Mouse (Mus musculus): ENCODE results near the gene Ticam1. TPM values are rescaled to one million over a fixed set of nuclear protein-coding genes. Genes with fewer than 3 reads are reported as not detected.

Gene Ticam1
- polyA plus RNA-seq, 1 experiment from 2014 or later: 2.3 TPM

GRCm38 (mm10) chr17:56277567-56277893, 944 bp upstream of the Ticam1 start:
- peak overlapping the region; percentile 71 for H3K9ac ChIP-seq
- H3K27me3 ChIP-seq: no peaks in the 10 kb centered on the region
- peak overlapping the region; percentile 76 for H3K4me3 ChIP-seq (replicated peaks)
- H3K36me3 ChIP-seq: peaks cover 44% of the 10 kb centered on the region
- peak overlapping the region; percentile 94 for H3K27ac ChIP-seq
- peak overlapping the region; percentile 87 for H3K4me2 ChIP-seq
- WGBS (ENCODE audit: insufficient replicate concordance): 27% methylated on average over 2 of the region's 2 CpGs
- DNase-seq (peak; percentile 29), ATAC-seq (ENCODE audit: low read depth) (no peak)
- H3K9me3 ChIP-seq (replicated peaks): no peaks in the 10 kb centered on the region
- H3K4me1 ChIP-seq (replicated peaks): peaks cover 79% of the 10 kb centered on the region

GRCm38 (mm10) chr17:56275842-56276480, 625 bp downstream of the Ticam1 start:
- Histone ChIP-seq H3K4me2 (peak overlapping the region; percentile 87), H3K36me3 (peaks cover 51% of the 10 kb centered on the region), H3K27ac (peak overlapping the region; percentile 94), H3K9ac (peak overlapping the region; percentile 88), H3K4me3 (replicated peaks) (peak overlapping the region; percentile 76), H3K4me1 (replicated peaks) (peaks cover 77% of the 10 kb centered on the region), H3K9me3 (replicated peaks) (no peaks in the 10 kb centered on the region), H3K27me3 (no peaks in the 10 kb centered on the region)
- ATAC-seq (ENCODE audit: low read depth) (peak; percentile 30), DNase-seq (peak; percentile 31)
- WGBS (ENCODE audit: insufficient replicate concordance): 16% methylated on average over 5 of the region's 5 CpGs

- H3K9ac ChIP-seq: peak overlapping the region; percentile 18; the same call in 1 of the 2 replicates
- no peak overlapping the region for H3K4me2 ChIP-seq
- no peaks in the 10 kb centered on the region for H3K9me3 ChIP-seq (replicated peaks)
- peak overlapping the region; percentile 74 for H3K27ac ChIP-seq
- H3K36me3 ChIP-seq: peaks cover 52% of the 10 kb centered on the region
- H3K4me1 ChIP-seq (replicated peaks): peaks cover 78% of the 10 kb centered on the region
- H3K27me3 ChIP-seq: no peaks in the 10 kb centered on the region
- 60% methylated on average over 5 of the region's 5 CpGs for WGBS (ENCODE audit: insufficient replicate concordance)
- H3K4me3 ChIP-seq (replicated peaks): no peak overlapping the region
- ATAC-seq (ENCODE audit: low read depth) (no peak), DNase-seq (no peak)
Observed at GRCm38 (mm10) chr17:56273986-56274385, 2.6 kb downstream of the Ticam1 start.

GRCm38 (mm10) chr17:56273482-56273881, 3.1 kb downstream of the Ticam1 start:
- 78% methylated on average over 7 of the region's 7 CpGs for WGBS (ENCODE audit: insufficient replicate concordance)
- Histone ChIP-seq H3K4me2 (no peak overlapping the region), H3K4me1 (replicated peaks) (peaks cover 77% of the 10 kb centered on the region), H3K9me3 (replicated peaks) (no peaks in the 10 kb centered on the region), H3K27ac (peak overlapping the region; percentile 27; the same call in 1 of the 2 replicates), H3K27me3 (no peaks in the 10 kb centered on the region), H3K36me3 (peaks cover 47% of the 10 kb centered on the region), H3K9ac (peak overlapping the region; percentile 18), H3K4me3 (replicated peaks) (no peak overlapping the region)
- DNase-seq: no peak
- no peak for ATAC-seq (ENCODE audit: low read depth)

- peaks cover 68% of the 10 kb centered on the region for H3K4me1 ChIP-seq (replicated peaks)
- 0 out of 2 replicates have a peak overlapping the region, but pooled peaks have one; percentile 18 for H3K9ac ChIP-seq
- ATAC-seq (ENCODE audit: low read depth): no peak
- H3K9me3 ChIP-seq (replicated peaks): no peaks in the 10 kb centered on the region
- H3K27ac ChIP-seq: peak overlapping the region; percentile 27
- DNase-seq: no peak
- 69% methylated on average over 3 of the region's 3 CpGs for WGBS (ENCODE audit: insufficient replicate concordance)
- no peak overlapping the region for H3K4me2 ChIP-seq
- no peak overlapping the region for H3K4me3 ChIP-seq (replicated peaks)
- H3K27me3 ChIP-seq: no peaks in the 10 kb centered on the region
- H3K36me3 ChIP-seq: peaks cover 46% of the 10 kb centered on the region
Observed at GRCm38 (mm10) chr17:56272644-56273043, 3.9 kb downstream of the Ticam1 start.

- Histone ChIP-seq H3K36me3 (peaks cover 46% of the 10 kb centered on the region), H3K4me2 (no peak overlapping the region), H3K27ac (no peak overlapping the region), H3K4me1 (replicated peaks) (peaks cover 59% of the 10 kb centered on the region), H3K4me3 (replicated peaks) (no peak overlapping the region), H3K9me3 (replicated peaks) (no peaks in the 10 kb centered on the region), H3K27me3 (no peaks in the 10 kb centered on the region), H3K9ac (no peak overlapping the region)
- ATAC-seq (ENCODE audit: low read depth): no peak
- no peak for DNase-seq
- 80% methylated on average over 12 of the region's 12 CpGs for WGBS (ENCODE audit: insufficient replicate concordance)
Observed at GRCm38 (mm10) chr17:56271609-56272253, 4.9 kb downstream of the Ticam1 start.

- peak overlapping the region; percentile 77 for H3K27ac ChIP-seq
Observed at GRCm38 (mm10) chr17:56269741-56270140, 6.8 kb downstream of the Ticam1 start.

GRCm38 (mm10) chr17:56269153-56269630, 7.4 kb downstream of the Ticam1 start:
- 16% methylated on average over 12 of the region's 12 CpGs for WGBS (ENCODE audit: insufficient replicate concordance)
- Histone ChIP-seq H3K9me3 (replicated peaks) (no peaks in the 10 kb centered on the region), H3K4me3 (replicated peaks) (peak overlapping the region; percentile 43), H3K9ac (peak overlapping the region; percentile 62), H3K4me2 (peak overlapping the region; percentile 74), H3K36me3 (peaks cover 50% of the 10 kb centered on the region), H3K27ac (peak overlapping the region; percentile 77), H3K27me3 (no peaks in the 10 kb centered on the region), H3K4me1 (replicated peaks) (peaks cover 53% of the 10 kb centered on the region)
- ATAC-seq (ENCODE audit: low read depth): peak; percentile 73
- peak; percentile 56 for DNase-seq

More at GRCm38 (mm10) chr17:56269741-56270140, 6.8 kb downstream of the Ticam1 start:
- no peak for DNase-seq
- Histone ChIP-seq H3K4me2 (peak overlapping the region; percentile 74), H3K9me3 (replicated peaks) (no peaks in the 10 kb centered on the region), H3K36me3 (peaks cover 52% of the 10 kb centered on the region), H3K4me3 (replicated peaks) (peak overlapping the region; percentile 43), H3K4me1 (replicated peaks) (peaks cover 54% of the 10 kb centered on the region), H3K27me3 (no peaks in the 10 kb centered on the region), H3K9ac (peak overlapping the region; percentile 62)
- ATAC-seq (ENCODE audit: low read depth): no peak
- 66% methylated on average over 3 of the region's 3 CpGs for WGBS (ENCODE audit: insufficient replicate concordance)

GRCm38 (mm10) chr17:56266271-56266670, 10.3 kb downstream of the Ticam1 start:
- H3K9me3 ChIP-seq (replicated peaks): no peaks in the 10 kb centered on the region
- DNase-seq (no peak), ATAC-seq (ENCODE audit: low read depth) (no peak)
- WGBS (ENCODE audit: insufficient replicate concordance): 50% methylated on average over 3 of the region's 3 CpGs
- H3K4me1 ChIP-seq (replicated peaks): peaks cover 53% of the 10 kb centered on the region
- no peak overlapping the region for H3K4me2 ChIP-seq
- no peak overlapping the region for H3K9ac ChIP-seq
- peaks cover 43% of the 10 kb centered on the region for H3K36me3 ChIP-seq
- H3K27ac ChIP-seq: no peak overlapping the region
- no peak overlapping the region for H3K4me3 ChIP-seq (replicated peaks)
- no peaks in the 10 kb centered on the region for H3K27me3 ChIP-seq

GRCm38 (mm10) chr17:56265869-56266268, 10.7 kb downstream of the Ticam1 start:
- Histone ChIP-seq H3K27ac (no peak overlapping the region), H3K4me3 (replicated peaks) (no peak overlapping the region), H3K36me3 (peaks cover 43% of the 10 kb centered on the region), H3K9ac (no peak overlapping the region; the same call in 1 of the 2 replicates), H3K4me2 (no peak overlapping the region), H3K9me3 (replicated peaks) (no peaks in the 10 kb centered on the region), H3K4me1 (replicated peaks) (peaks cover 57% of the 10 kb centered on the region), H3K27me3 (no peaks in the 10 kb centered on the region)
- DNase-seq (no peak), ATAC-seq (ENCODE audit: low read depth) (no peak)
- 66% methylated on average over 3 of the region's 3 CpGs for WGBS (ENCODE audit: insufficient replicate concordance)

- Histone ChIP-seq H3K9ac (no peak overlapping the region), H3K9me3 (replicated peaks) (no peaks in the 10 kb centered on the region), H3K4me3 (replicated peaks) (no peak overlapping the region), H3K27ac (no peak overlapping the region; the same call in 1 of the 2 replicates), H3K27me3 (no peaks in the 10 kb centered on the region), H3K36me3 (peaks cover 43% of the 10 kb centered on the region), H3K4me1 (replicated peaks) (peaks cover 61% of the 10 kb centered on the region), H3K4me2 (no peak overlapping the region)
- ATAC-seq (ENCODE audit: low read depth): no peak
- DNase-seq: no peak
- 69% methylated on average over 4 of the region's 4 CpGs for WGBS (ENCODE audit: insufficient replicate concordance)
Observed at GRCm38 (mm10) chr17:56265011-56265410, 11.6 kb downstream of the Ticam1 start.

Measured in liver, embryonic 13.5 days (tissue).